Mouse (Mus musculus) limb, embryonic 12.5 days (tissue): ENCODE measurements at regions not wholly inside any gene's neighbourhood (a gene's known extent, or its start where the extent isn't known, plus 50 kb on each side); places are given as distances from the start of the nearest gene placed in this dataset.
"Not testable (repeated sequence)": the region's sequence is repeated elsewhere in the genome, so short reads cannot be mapped to it uniquely, and the experiment has no call there.

Experiments used
- ATAC-seq: fragments of 200-750 bp; cut with Nextera tagmentation; 2 replicates; pipeline ENCODE4 v1.8.0; 2017; ENCODE audit warnings: low read depth, moderate TSS enrichment; ENCODE audit not compliant: insufficient number of reproducible peaks, insufficient read depth, low FRiP score, low TSS enrichment
- H3K27ac ChIP-seq: fragments of 300-500 bp; sonication (generic); 2 replicates; pipeline ENCODE4 v1.5.1; 2016; ENCODE audit warnings: mild to moderate bottlenecking, moderate library complexity
- H3K27me3 ChIP-seq: fragments of 300-500 bp; sonication (generic); 2 replicates; pipeline ENCODE4 v1.6.1; 2016; ENCODE audit warnings: mild to moderate bottlenecking, moderate library complexity
- H3K36me3 ChIP-seq: fragments of 300-500 bp; sonication (generic); 2 replicates; pipeline ENCODE4 v1.6.1; 2016; ENCODE audit warnings: mild to moderate bottlenecking, moderate library complexity
- H3K4me1 ChIP-seq: fragments of 300-500 bp; sonication (generic); replicated peaks from 2 replicates; pipeline ENCODE4 v1.6.1; 2016
- H3K4me2 ChIP-seq: fragments of 300-500 bp; sonication (generic); 2 replicates; pipeline ENCODE4 v1.6.1; 2016; ENCODE audit warnings: mild to moderate bottlenecking, moderate library complexity
- H3K4me3 ChIP-seq: fragments of 300-500 bp; sonication (generic); replicated peaks from 2 replicates; pipeline ENCODE4 v1.5.1; 2016; ENCODE audit warnings: mild to moderate bottlenecking
- H3K9ac ChIP-seq: fragments of 300-500 bp; sonication (generic); replicated peaks from 2 replicates; pipeline ENCODE4 v1.6.1; 2016; ENCODE audit warnings: mild to moderate bottlenecking, moderate library complexity
- H3K9me3 ChIP-seq: fragments of 300-500 bp; sonication (generic); 2 replicates; pipeline ENCODE4 v1.6.1; 2016; ENCODE audit warnings: mild to moderate bottlenecking, moderate library complexity
- WGBS: fragments of 180-500 bp; shearing (Covaris S2); methylation state at CpG from one replicate; pipeline ENCODE4 v1.1.7; 2016; 5-methylcytosine and 5-hydroxymethylcytosine counted together

GRCm38 (mm10) chr4:153829766-153830165, 127.3 kb upstream of the A430005L14Rik start:
- no peak overlapping the region for H3K9ac ChIP-seq
- H3K36me3 ChIP-seq, result no peaks in the 10 kb centered on the region
- WGBS, result 91% methylated on average over 9 of the region's 9 CpGs
- 0 out of 2 replicates have a peak, but pooled peaks cover 5% of the 10 kb centered on the region for H3K9me3 ChIP-seq
- no peak for ATAC-seq
- peaks cover 19% of the 10 kb centered on the region for H3K27me3 ChIP-seq
- no peak overlapping the region for H3K4me2 ChIP-seq
- no peaks in the 10 kb centered on the region for H3K4me1 ChIP-seq
- H3K4me3 ChIP-seq, result no peak overlapping the region
- H3K27ac ChIP-seq, result no peak overlapping the region

GRCm38 (mm10) chr4:153830491-153830890, 126.5 kb upstream of the A430005L14Rik start:
- Histone ChIP-seq H3K9ac (no peak overlapping the region), H3K27ac (no peak overlapping the region), H3K4me1 (no peaks in the 10 kb centered on the region), H3K4me3 (no peak overlapping the region), H3K9me3 (0 out of 2 replicates have a peak, but pooled peaks cover 5% of the 10 kb centered on the region), H3K4me2 (no peak overlapping the region), H3K36me3 (no peaks in the 10 kb centered on the region), H3K27me3 (peaks cover 12% of the 10 kb centered on the region; the same call in 1 of the 2 replicates)
- ATAC-seq, result no peak
- 89% methylated on average over 5 of the region's 5 CpGs for WGBS

GRCm38 (mm10) chr4:153831251-153831650, 125.8 kb upstream of the A430005L14Rik start:
- ATAC-seq, result not testable (repeated sequence)

GRCm38 (mm10) chr4:153832151-153832550, 124.9 kb upstream of the A430005L14Rik start:
- H3K4me3 ChIP-seq, result no peak overlapping the region
- WGBS, result 76% methylated on average over 2 of the region's 2 CpGs
- H3K9ac ChIP-seq, result no peak overlapping the region
- H3K36me3 ChIP-seq, result no peaks in the 10 kb centered on the region
- H3K27me3 ChIP-seq, result peaks cover 8% of the 10 kb centered on the region; the same call in 1 of the 2 replicates
- H3K4me2 ChIP-seq, result no peak overlapping the region
- no peaks in the 10 kb centered on the region for H3K4me1 ChIP-seq
- ATAC-seq, result no peak
- 0 out of 2 replicates have a peak, but pooled peaks cover 5% of the 10 kb centered on the region for H3K9me3 ChIP-seq
- H3K27ac ChIP-seq, result no peak overlapping the region

More at GRCm38 (mm10) chr4:153831251-153831650, 125.8 kb upstream of the A430005L14Rik start:
- H3K4me1 ChIP-seq, H3K27me3 ChIP-seq, H3K4me2 ChIP-seq, H3K36me3 ChIP-seq, H3K27ac ChIP-seq, H3K4me3 ChIP-seq, H3K9me3 ChIP-seq, H3K9ac ChIP-seq: not testable (repeated sequence)
- 81% methylated on average over 11 of the region's 11 CpGs for WGBS

- no peak overlapping the region for H3K27ac ChIP-seq
- H3K27me3 ChIP-seq, result peaks cover 66% of the 10 kb centered on the region
- no peak for ATAC-seq
- H3K4me1 ChIP-seq, result no peaks in the 10 kb centered on the region
- no peak overlapping the region for H3K4me2 ChIP-seq
- H3K9me3 ChIP-seq, result no peaks in the 10 kb centered on the region
- H3K36me3 ChIP-seq, result no peaks in the 10 kb centered on the region
- 84% methylated on average over 6 of the region's 6 CpGs for WGBS
- no peak overlapping the region for H3K4me3 ChIP-seq
- no peak overlapping the region for H3K9ac ChIP-seq
These were observed 112.3 kb upstream of the A430005L14Rik start for GRCm38 (mm10) chr4:153844766-153845165.

GRCm38 (mm10) chr4:153848274-153848673, 108.8 kb upstream of the A430005L14Rik start:
- Histone ChIP-seq H3K4me2 (no peak overlapping the region), H3K9ac (no peak overlapping the region), H3K4me3 (no peak overlapping the region), H3K27ac (no peak overlapping the region), H3K27me3 (peaks cover 62% of the 10 kb centered on the region), H3K4me1 (no peaks in the 10 kb centered on the region), H3K36me3 (no peaks in the 10 kb centered on the region), H3K9me3 (no peaks in the 10 kb centered on the region)
- WGBS, result 71% methylated on average over 3 of the region's 3 CpGs
- no peak for ATAC-seq

- no peak overlapping the region for H3K27ac ChIP-seq
- 32% methylated on average over 11 of the region's 11 CpGs for WGBS
- no peaks in the 10 kb centered on the region for H3K9me3 ChIP-seq
- peaks cover 45% of the 10 kb centered on the region for H3K27me3 ChIP-seq
- H3K4me2 ChIP-seq, result no peak overlapping the region
- ATAC-seq, result no peak
- H3K4me1 ChIP-seq, result no peaks in the 10 kb centered on the region
- no peak overlapping the region for H3K4me3 ChIP-seq
- no peaks in the 10 kb centered on the region for H3K36me3 ChIP-seq
- H3K9ac ChIP-seq, result no peak overlapping the region
These were observed 106.9 kb upstream of the A430005L14Rik start for GRCm38 (mm10) chr4:153850186-153850585.

- H3K9ac ChIP-seq, result no peak overlapping the region
- ATAC-seq, result no peak
- no peaks in the 10 kb centered on the region for H3K4me1 ChIP-seq
- no peak overlapping the region for H3K4me3 ChIP-seq
- no peak overlapping the region for H3K27ac ChIP-seq
- no peak overlapping the region for H3K4me2 ChIP-seq
- WGBS, result 70% methylated on average over 9 of the region's 9 CpGs
- peaks cover 15% of the 10 kb centered on the region for H3K27me3 ChIP-seq
- H3K36me3 ChIP-seq, result no peaks in the 10 kb centered on the region
- no peaks in the 10 kb centered on the region for H3K9me3 ChIP-seq
These were observed 102.8 kb upstream of the A430005L14Rik start for GRCm38 (mm10) chr4:153854084-153854747.

GRCm38 (mm10) chr4:153854748-153855092, 102.3 kb upstream of the A430005L14Rik start:
- WGBS, result 61% methylated on average over 4 of the region's 4 CpGs

GRCm38 (mm10) chr4:153861420-153861819, 95.6 kb upstream of the A430005L14Rik start:
- no peak overlapping the region for H3K4me3 ChIP-seq
- H3K9ac ChIP-seq, result no peak overlapping the region
- 79% methylated on average over 8 of the region's 8 CpGs for WGBS
- H3K4me1 ChIP-seq, result no peaks in the 10 kb centered on the region
- ATAC-seq, result no peak
- no peaks in the 10 kb centered on the region for H3K36me3 ChIP-seq
- peaks cover 5% of the 10 kb centered on the region; the same call in 1 of the 2 replicates for H3K27me3 ChIP-seq
- no peak overlapping the region for H3K4me2 ChIP-seq
- no peaks in the 10 kb centered on the region for H3K9me3 ChIP-seq
- no peak overlapping the region for H3K27ac ChIP-seq

More at GRCm38 (mm10) chr4:153854748-153855092, 102.3 kb upstream of the A430005L14Rik start:
- Histone ChIP-seq H3K4me3 (no peak overlapping the region), H3K36me3 (no peaks in the 10 kb centered on the region), H3K9me3 (no peaks in the 10 kb centered on the region), H3K27ac (no peak overlapping the region), H3K4me1 (no peaks in the 10 kb centered on the region), H3K4me2 (no peak overlapping the region), H3K9ac (no peak overlapping the region), H3K27me3 (peaks cover 12% of the 10 kb centered on the region)
- ATAC-seq, result no peak

GRCm38 (mm10) chr4:153862121-153862660, 94.8 kb upstream of the A430005L14Rik start:
- no peaks in the 10 kb centered on the region for H3K9me3 ChIP-seq
- H3K4me3 ChIP-seq, result no peak overlapping the region
- no peaks in the 10 kb centered on the region for H3K36me3 ChIP-seq
- peaks cover 5% of the 10 kb centered on the region; the same call in 1 of the 2 replicates for H3K27me3 ChIP-seq
- whole genome bisulfite sequencing, result 73% methylated on average over 12 of the region's 12 CpGs
- H3K27ac ChIP-seq, result no peak overlapping the region
- H3K4me2 ChIP-seq, result no peak overlapping the region
- H3K9ac ChIP-seq, result no peak overlapping the region
- no peaks in the 10 kb centered on the region for H3K4me1 ChIP-seq
- ATAC-seq, result no peak
